Mouse (Mus musculus): ENCODE data around the gene Il34. TPM values are rescaled to one million over a fixed set of nuclear protein-coding genes. Genes with fewer than 3 reads are reported as not detected.

Il34 gene
- total RNA-seq, 4 experiments from 2014 or later = 51.6 to 101 (median 76.5) TPM

- no peak for DNase-seq
These were observed 100.1 kb downstream of the Il34 start for GRCm38 (mm10) chr8:110705391-110706287.

DNA sequence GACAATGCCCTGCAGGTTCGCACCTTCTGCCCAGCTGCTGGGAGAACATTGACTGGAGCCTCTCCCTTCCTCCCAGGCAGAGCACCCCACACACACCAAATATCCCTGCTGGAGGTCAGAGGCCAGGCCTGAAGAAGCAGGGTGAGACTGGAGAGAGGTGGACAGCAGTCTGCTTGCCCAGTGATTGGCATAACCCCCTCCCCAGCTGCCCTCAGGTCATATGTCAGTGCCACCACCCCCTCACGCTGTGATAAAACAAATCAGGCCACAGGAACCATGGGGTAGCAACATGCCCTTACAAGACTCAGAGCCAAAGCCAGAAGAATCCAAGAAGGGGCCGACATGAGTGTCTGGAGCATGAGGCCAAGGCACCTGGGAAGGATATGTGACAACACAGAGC, 101.6 kb downstream of the Il34 start:
- DNase-seq = no peak

DNA sequence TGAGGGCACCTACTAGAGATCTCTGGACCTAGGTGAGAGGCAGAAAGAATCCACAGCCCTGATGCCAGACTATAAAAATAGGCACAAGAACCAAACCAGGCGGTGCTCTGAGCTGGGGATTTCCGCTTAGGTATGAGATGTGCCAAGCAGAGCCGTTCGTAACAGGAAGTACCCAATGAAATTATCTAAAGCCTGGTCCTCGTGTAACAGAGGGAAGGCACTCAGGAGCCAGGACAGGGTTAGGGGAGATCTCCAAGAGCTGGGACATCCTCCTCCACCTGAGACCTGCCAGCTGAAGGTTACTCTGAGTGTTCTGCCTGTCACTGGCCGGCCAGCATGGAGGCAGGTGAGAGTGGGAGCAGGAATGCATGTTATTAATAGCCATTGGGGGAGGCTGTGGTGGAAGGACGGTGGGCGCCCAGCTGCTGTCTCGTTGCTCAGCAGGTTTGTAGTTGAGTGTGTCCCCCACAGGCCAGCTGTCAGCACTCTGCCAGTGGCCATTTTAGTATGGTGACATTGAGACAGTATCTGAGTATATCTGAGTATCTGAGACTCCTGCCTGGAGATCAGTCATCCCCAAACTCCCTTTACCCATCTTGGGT, 102.2 kb downstream of the Il34 start:
- DNase-seq = no peak

GRCm38 (mm10) chr8:110702636-110703459, 102.9 kb downstream of the Il34 start:
- no peak for DNase-seq

GRCm38 (mm10) chr8:110700561-110700960, 105.2 kb downstream of the Il34 start:
- DNase-seq = no peak

GRCm38 (mm10) chr8:110699501-110699900, 106.2 kb downstream of the Il34 start:
- DNase-seq = no peak

DNA sequence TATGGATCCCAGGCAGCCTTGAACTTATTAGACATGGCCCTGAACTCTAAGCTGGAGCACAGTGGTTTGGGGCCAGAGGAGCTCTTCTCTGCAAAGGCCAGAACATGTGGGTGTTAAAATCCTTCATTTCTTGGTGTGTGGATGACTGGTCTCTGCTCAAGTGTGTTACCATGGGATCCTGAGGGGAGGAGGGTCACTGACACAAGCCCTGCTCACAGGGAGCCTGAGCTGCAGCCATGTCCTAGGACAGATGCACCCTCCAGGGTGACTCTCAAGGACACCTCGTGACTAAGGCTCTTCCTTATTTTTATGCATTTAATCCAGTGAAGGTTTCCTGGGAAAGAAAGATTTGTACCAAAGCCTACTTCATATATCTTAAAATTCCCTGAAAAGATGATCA, 107.6 kb downstream of the Il34 start:
- no peak for DNase-seq

DNA sequence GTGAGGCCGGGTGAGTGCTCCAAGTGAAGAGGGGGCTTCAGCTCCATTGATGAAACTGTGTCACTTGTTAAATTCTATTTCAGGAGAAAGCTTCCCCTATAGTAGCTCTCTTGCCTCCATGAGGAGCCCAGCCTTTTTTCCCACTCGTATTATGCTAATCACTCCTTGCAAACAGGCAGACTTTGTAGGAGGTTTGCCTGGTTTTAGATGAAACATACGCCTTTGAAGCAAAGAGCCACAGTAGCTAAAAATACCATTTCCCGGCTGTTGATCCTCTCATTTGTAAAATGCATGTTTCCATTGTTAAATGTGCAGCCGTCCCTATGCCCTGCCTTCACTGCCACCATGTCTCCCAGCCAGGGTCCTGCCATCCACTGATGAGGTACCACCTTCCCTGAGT, 108.2 kb downstream of the Il34 start:
- DNase-seq = no peak

- DNase-seq = no peak
These were observed 109.7 kb downstream of the Il34 start for GRCm38 (mm10) chr8:110696051-110696450.

DNA sequence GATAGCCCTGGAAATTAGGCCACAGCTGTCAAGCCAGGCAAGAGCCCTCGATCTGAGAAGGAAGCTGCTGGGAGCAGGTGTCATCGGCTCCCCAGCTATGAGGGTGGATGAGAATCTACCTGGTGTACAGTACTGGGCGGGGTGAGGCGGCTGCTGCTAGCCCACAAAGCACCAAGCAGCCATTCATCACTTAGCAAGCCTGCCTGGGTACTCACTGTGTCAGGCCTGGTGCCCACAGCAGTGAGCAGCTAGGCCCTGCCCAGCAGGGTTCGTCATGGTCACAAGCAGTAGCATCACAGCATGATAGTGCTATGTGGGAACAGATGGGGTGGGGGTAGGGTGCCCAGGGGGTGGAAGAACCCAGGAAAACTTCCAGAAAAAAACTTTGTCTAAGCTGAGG, 110.3 kb downstream of the Il34 start:
- DNase-seq = no peak

- DNase-seq = no peak
These were observed 110.9 kb downstream of the Il34 start for GRCm38 (mm10) chr8:110694826-110695225.

DNA sequence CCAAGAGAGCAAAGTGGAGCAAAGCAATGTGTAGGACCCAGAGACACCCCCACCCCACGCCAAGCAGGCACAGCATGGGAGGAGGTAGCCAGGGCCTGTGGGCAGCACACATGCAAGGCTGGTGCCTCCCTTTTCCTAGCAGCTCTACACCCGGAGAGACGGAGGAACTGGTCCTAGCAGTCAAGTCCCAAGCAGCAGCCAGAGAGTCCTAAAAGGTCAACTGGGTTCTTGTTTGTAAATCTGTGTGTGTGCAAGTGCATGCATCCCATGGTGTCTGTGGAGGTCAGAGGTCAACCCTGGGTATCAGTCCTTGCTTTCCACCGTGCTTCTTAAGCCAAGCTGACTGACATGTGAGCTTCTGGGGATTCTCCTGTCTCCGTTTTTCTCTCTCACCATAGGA, 111.5 kb downstream of the Il34 start:
- DNase-seq = no peak

Other genes starting within 250 kb of the Il34 start
- 10 to 100 TPM; 30.9 to 34.8 (median 33.2) TPM for gene Vac14, start 187.3 kb downstream of the Il34 start, total RNA-seq (2022)
- gene Mtss1l, start 84.4 kb downstream of the Il34 start, total RNA-seq (2022) = 10 to 100 TPM; 19.5 to 28.8 (median 25.1) TPM
- gene Cog4, start 40.7 kb upstream of the Il34 start, total RNA-seq (2022) = 100 to 1,000 TPM in 1 of 4 experiments, 10 to 100 TPM in 3; 76.3 to 100 (median 88.2) TPM
- 10 to 100 TPM; 68.4 to 87.8 (median 77.1) TPM for gene Sf3b3, start 40.9 kb upstream of the Il34 start, total RNA-seq (2022)
- 10 to 100 TPM; 11.1 to 19.0 (median 15.8) TPM for gene Fuk, start 96.6 kb upstream of the Il34 start, total RNA-seq (2022)
- 10 to 100 TPM; 19.1 to 41.1 (median 27.7) TPM for gene St3gal2, start 114.0 kb upstream of the Il34 start, total RNA-seq (2022)
- gene Ddx19a, start 191.9 kb upstream of the Il34 start, total RNA-seq (2022) = 10 to 100 TPM; 38.7 to 52.2 (median 44.5) TPM
- gene Ddx19b, start 225.8 kb upstream of the Il34 start, total RNA-seq (2022) = 10 to 100 TPM; 10.1 to 14.3 (median 12.9) TPM
- 100 to 1,000 TPM in 3 of 4 experiments, 10 to 100 TPM in 1; 97.1 to 142 (median 126) TPM for gene Aars, start 227.2 kb upstream of the Il34 start, total RNA-seq (2022)

Data from adrenal gland, adult 8-10 months (tissue).